Mouse (Mus musculus) ES-E14 (cell line): ENCODE measurements around the gene Ms4a2.

ENCODE experiments used
- CHD2 ChIP-seq: IDR thresholded peaks from 2 replicates; pipeline ENCODE4 v1.6.1; 2014; ENCODE audit warnings: mild to moderate bottlenecking, low read depth, low read length, inconsistent platforms
- HCFC1 ChIP-seq: IDR thresholded peaks from 2 replicates; pipeline ENCODE4 v1.6.1; 2012; ENCODE audit warnings: low read length, inconsistent platforms, borderline replicate concordance; ENCODE audit not compliant: insufficient read depth
- MAFK ChIP-seq: IDR thresholded peaks from 2 replicates; pipeline ENCODE4 v1.6.1; 2014; ENCODE audit warnings: mild to moderate bottlenecking, low read depth, low read length, inconsistent platforms; ENCODE audit not compliant: insufficient read depth
- ZNF384 ChIP-seq: IDR thresholded peaks from 2 replicates; pipeline ENCODE4 v1.6.1; 2012; ENCODE audit warnings: low read depth, low read length, inconsistent platforms

DNA sequence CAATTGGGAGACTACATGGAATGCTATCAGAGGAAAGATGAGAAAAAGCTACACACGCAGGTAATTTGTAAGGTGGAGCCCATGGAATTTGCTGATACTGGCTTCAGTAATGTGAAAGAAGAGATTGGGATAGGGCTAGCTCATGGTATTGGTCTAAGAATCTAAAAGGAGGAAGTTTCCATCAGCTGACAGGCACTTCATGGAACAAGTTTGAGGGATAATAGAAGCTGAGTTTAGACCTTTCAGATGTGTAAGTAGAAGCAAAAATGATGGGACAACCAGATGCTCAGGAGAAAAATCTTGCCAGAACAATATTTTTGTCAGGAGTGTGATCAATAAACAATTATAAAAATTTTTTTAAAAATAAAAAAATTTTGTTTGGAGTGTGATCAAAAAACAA lies 10.2 kb upstream of the Ms4a2 start:
- no peak for TF ChIP-seq CHD2
- no peak for TF ChIP-seq ZNF384
- TF ChIP-seq MAFK: no peak
- TF ChIP-seq HCFC1: no peak
